Mouse (Mus musculus): ENCODE measurements around the gene Tuba1a.
A peak's percentile ranks its signal among the peaks of the same experiment; 100 is the strongest.
"Not testable (repeated sequence)": the region's sequence is repeated elsewhere in the genome, so short reads cannot be mapped to it uniquely, and the experiment has no call there.

Tuba1a gene

GRCm38 (mm10) chr15:98985240-98985981 lies 31.9 kb upstream of the Tuba1a start:
- peak; percentile 68 to 77 for DNase-seq

- no peak for DNase-seq
Observed at GRCm38 (mm10) chr15:98984681-98985080, 31.2 kb upstream of the Tuba1a start.

GRCm38 (mm10) chr15:98983431-98984081 lies 30.1 kb upstream of the Tuba1a start:
- DNase-seq: no peak

- no peak for DNase-seq
Observed at GRCm38 (mm10) chr15:98982100-98982499, 28.6 kb upstream of the Tuba1a start.

- no peak for DNase-seq
Observed at GRCm38 (mm10) chr15:98980012-98980614, 26.6 kb upstream of the Tuba1a start.

- DNase-seq: no peak
Observed at GRCm38 (mm10) chr15:98978409-98979172, 25.1 kb upstream of the Tuba1a start.

- DNase-seq: no peak
Observed at GRCm38 (mm10) chr15:98977759-98978408, 24.4 kb upstream of the Tuba1a start.

- DNase-seq: no peak
Observed at GRCm38 (mm10) chr15:98976763-98977758, 23.6 kb upstream of the Tuba1a start.

GRCm38 (mm10) chr15:98973015-98973614 lies 19.6 kb upstream of the Tuba1a start:
- no peak for DNase-seq

- not testable (repeated sequence) for DNase-seq
Observed at GRCm38 (mm10) chr15:98971576-98972320, 18.2 kb upstream of the Tuba1a start.

GRCm38 (mm10) chr15:98971111-98971510 lies 17.6 kb upstream of the Tuba1a start:
- DNase-seq: no peak

GRCm38 (mm10) chr15:98969372-98970101 lies 16.0 kb upstream of the Tuba1a start:
- DNase-seq: peak; percentile 59 to 69

GRCm38 (mm10) chr15:98968701-98969371 lies 15.3 kb upstream of the Tuba1a start:
- no peak for DNase-seq

- DNase-seq: no peak
Observed at GRCm38 (mm10) chr15:98959531-98959930, 6.0 kb upstream of the Tuba1a start.

GRCm38 (mm10) chr15:98958901-98959420 lies 5.5 kb upstream of the Tuba1a start:
- DNase-seq: no peak

- DNase-seq: no peak
Observed at GRCm38 (mm10) chr15:98957475-98957874, 4.0 kb upstream of the Tuba1a start.

- DNase-seq: no peak
Observed at GRCm38 (mm10) chr15:98956000-98956399, 2.5 kb upstream of the Tuba1a start.

GRCm38 (mm10) chr15:98955324-98955723 lies 1.8 kb upstream of the Tuba1a start:
- no peak for DNase-seq
